In the genomic region with DNA sequence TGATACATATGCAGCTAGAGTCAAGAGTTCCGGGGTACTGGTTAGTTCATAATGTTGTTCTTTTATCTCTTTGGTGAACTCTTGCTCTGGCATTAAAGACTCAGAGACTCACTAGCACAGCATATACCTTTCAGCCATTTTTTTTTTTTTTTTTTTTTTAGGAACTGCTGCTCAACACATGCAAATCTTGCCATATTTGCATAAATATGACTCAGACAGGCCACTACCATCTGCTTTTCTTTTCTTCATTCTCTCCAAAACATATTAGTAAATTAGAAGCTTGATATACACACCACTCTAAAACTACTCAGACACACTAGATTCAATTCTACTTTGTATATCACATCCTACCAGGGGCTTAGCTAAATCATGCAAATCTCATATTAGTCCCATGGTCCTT, we compare ENCODE assay signal across 21 mouse cellular contexts.
DNase-seq lines count a peak whose midpoint lies in the region; ATAC-seq and TF ChIP-seq lines count a peak whose summit lies in the region.
"Had no signal": no experiment of that assay in that cellular context is flagged by ENCODE, and none has a peak within 500 bp of the region (broad histone marks: within the 10 kb centered on the region; RNA-seq: fewer than 3 reads in every experiment).

No protein-coding gene starts in this region.

- no peak for TF ChIP-seq CTCF in forebrain, postnatal 0 days (IDR thresholded peaks at IDR 0.05; ENCODE audit: low read depth)
- no peak for TF ChIP-seq CTCF in CH12.LX (conservative IDR thresholded peaks at IDR 0.05 in 1 of 2, IDR thresholded peaks at IDR 0.05 in 1 of 2; ENCODE audit: low read depth in 2 of 2, low read length in 2 of 2)

- in situ Hi-C loops in CH12.LX (cut with MboI; ENCODE audit: low pct_ligation_motif_present, low pct_unique_long_range_greater_than_20kb, low sequenced_read_pairs): no loop called here

- TF ChIP-seq EP300 in CH12.LX (IDR thresholded peaks at IDR 0.05; ENCODE audit: low read length): peak; percentile 26; the same call in 1 of the 2 replicates

- no peaks in the 10 kb centered on the region for H3K79me2 ChIP-seq in CH12.LX (replicated peaks; ENCODE audit: control insufficient read depth, extremely low read depth, insufficient read depth, poor library complexity, severe bottlenecking)

- no peak for DNase-seq in forebrain, postnatal 0 days
- DNase-seq in left cerebral cortex, adult 9 months (ENCODE audit: low spot score in 2 of 2): peak; percentile 4 to 6
- DNase-seq in left cerebral cortex, postnatal 36 days (ENCODE audit: low spot score in 2 of 2): no peak
- peak; percentile 37 for DNase-seq in CH12.LX (ENCODE audit: extremely low read depth)
- DNase-seq in brain, adult 2 months (ENCODE audit: low read depth, low spot score): peak; percentile 50
- DNase-seq in cerebellum, adult 11 months: no peak
- DNase-seq: adrenal gland, adult 8-10 months; adrenal gland, postnatal 36 days; cerebellum, adult 11-12 months; cerebellum, adult 9-10 months; cerebellum, postnatal 25 days; gastrocnemius, postnatal 14 days; heart, adult 2 months; heart, postnatal 14 days had no signal

- H3K9ac ChIP-seq in forebrain, postnatal 0 days: no peak overlapping the region
- no peak overlapping the region for H3K9ac ChIP-seq in forebrain, embryonic 12.5 days
- no peak overlapping the region for H3K9ac ChIP-seq in CH12.LX (ENCODE audit: insufficient read depth, low read depth)
- H3K9ac ChIP-seq: embryonic facial prominence, embryonic 12.5 days; heart, embryonic 15.5 days; hindbrain, embryonic 13.5 days had no signal

- ATAC-seq in forebrain, postnatal 0 days: peak; percentile 34; the same call in 1 of the 2 replicates
- ATAC-seq in forebrain, embryonic 12.5 days (ENCODE audit: low FRiP score): no peak
- ATAC-seq: hindbrain, postnatal 0 days had no signal

- H3K27me3 ChIP-seq in forebrain, postnatal 0 days (ENCODE audit: insufficient read depth, low read length): no peaks in the 10 kb centered on the region
- no peaks in the 10 kb centered on the region for H3K27me3 ChIP-seq in forebrain, embryonic 12.5 days
- no peaks in the 10 kb centered on the region for H3K27me3 ChIP-seq in CH12.LX (replicated peaks)
- H3K27me3 ChIP-seq: embryonic facial prominence, embryonic 12.5 days; heart, embryonic 15.5 days; hindbrain, embryonic 13.5 days had no signal

- no peak for TF ChIP-seq POLR2A in CH12.LX (IDR thresholded peaks at IDR 0.05; ENCODE audit: low read depth, low read length)

- no peak overlapping the region for H3K4me2 ChIP-seq in forebrain, postnatal 0 days (ENCODE audit: low read depth)
- no peak overlapping the region for H3K4me2 ChIP-seq in forebrain, embryonic 12.5 days
- H3K4me2 ChIP-seq in CH12.LX (ENCODE audit: insufficient read depth, low read depth, poor library complexity, severe bottlenecking): no peak overlapping the region
- H3K4me2 ChIP-seq: embryonic facial prominence, embryonic 12.5 days; heart, embryonic 11.5 days; heart, embryonic 15.5 days; hindbrain, embryonic 13.5 days had no signal

- dilution Hi-C loops in CH12.LX (cut with MboI; ENCODE audit: extremely low pct_ligation_motif_present, extremely low pct_unique_long_range_greater_than_20kb, low sequenced_read_pairs): no loop called here

- no peak overlapping the region for H3K4me3 ChIP-seq in forebrain, postnatal 0 days (ENCODE audit: low read depth, low read length)
- no peak overlapping the region for H3K4me3 ChIP-seq in forebrain, embryonic 12.5 days (replicated peaks)
- no peak overlapping the region for H3K4me3 ChIP-seq in CH12.LX (replicated peaks in 1 of 3; ENCODE audit: low read depth in 2 of 3, low read length in 2 of 3, poor library complexity in 1 of 3)
- H3K4me3 ChIP-seq: embryonic facial prominence, embryonic 12.5 days; heart, adult 2 months; heart, embryonic 15.5 days; hindbrain, embryonic 13.5 days had no signal

- no peaks in the 10 kb centered on the region for H3K4me1 ChIP-seq in forebrain, postnatal 0 days (ENCODE audit: insufficient read depth)
- H3K4me1 ChIP-seq in forebrain, embryonic 12.5 days: no peaks in the 10 kb centered on the region
- H3K4me1 ChIP-seq in CH12.LX (ENCODE audit: control insufficient read depth in 1 of 2, insufficient read depth in 2 of 2): peaks cover 0 to 18% of the 10 kb centered on the region in 2 experiments; a peak in 2 of 4 replicates
- H3K4me1 ChIP-seq: hindbrain, embryonic 13.5 days had no signal

- H3K36me3 ChIP-seq in forebrain, postnatal 0 days (ENCODE audit: insufficient read depth): no peaks in the 10 kb centered on the region
- H3K36me3 ChIP-seq in forebrain, embryonic 12.5 days (replicated peaks): no peaks in the 10 kb centered on the region
- no peaks in the 10 kb centered on the region for H3K36me3 ChIP-seq in CH12.LX (replicated peaks in 1 of 2; ENCODE audit: control insufficient read depth in 1 of 2, insufficient read depth in 1 of 2, low read length in 1 of 2)
- H3K36me3 ChIP-seq: embryonic facial prominence, embryonic 12.5 days; G1E; heart, embryonic 15.5 days; hindbrain, embryonic 13.5 days had no signal

- no peak for TF ChIP-seq RAD21 in CH12.LX (IDR thresholded peaks at IDR 0.05; ENCODE audit: low read depth, low read length)

- intact Hi-C loops in left cerebral cortex, postnatal 36 days (cut with DNase I): no loop called here

- H3K9me3 ChIP-seq in forebrain, postnatal 0 days (ENCODE audit: low read length): no peaks in the 10 kb centered on the region
- no peaks in the 10 kb centered on the region for H3K9me3 ChIP-seq in forebrain, embryonic 12.5 days
- no peaks in the 10 kb centered on the region for H3K9me3 ChIP-seq in CH12.LX (replicated peaks; ENCODE audit: low read length)
- H3K9me3 ChIP-seq: embryonic facial prominence, embryonic 12.5 days; G1E; heart, embryonic 15.5 days; hindbrain, embryonic 13.5 days had no signal

- H3K27ac ChIP-seq in forebrain, postnatal 0 days (ENCODE audit: low read depth, low read length): no peak overlapping the region
- no peak overlapping the region for H3K27ac ChIP-seq in forebrain, embryonic 12.5 days
- no peak overlapping the region for H3K27ac ChIP-seq in CH12.LX (ENCODE audit: insufficient read depth, low read depth)
- H3K27ac ChIP-seq: embryonic facial prominence, embryonic 12.5 days; heart, adult 2 months; heart, embryonic 15.5 days; hindbrain, embryonic 13.5 days; hindbrain, postnatal 0 days had no signal

- 88% methylated on average over 1 of the region's 1 CpGs for WGBS in forebrain, postnatal 0 days
- 93% methylated on average over 1 of the region's 1 CpGs for WGBS in forebrain, embryonic 12.5 days

TF ChIP-seq in CH12.LX, 34 proteins besides CTCF, POLR2A, EP300 and RAD21:
- peak; percentile 89 for TF ChIP-seq ZNF384 (IDR thresholded peaks at IDR 0.05; ENCODE audit: low read depth, low read length)
- no peak for TF ChIP-seq USF1 (IDR thresholded peaks at IDR 0.05; ENCODE audit: low read depth, low read length)

Comparison
In these comparisons a context has a peak if more than half of its experiments do, and no peak if none do; other contexts are left out.
1. DNase-seq: peak in left cerebral cortex, adult 9 months (2 of 2), CH12.LX (single experiment) and brain, adult 2 months (single experiment); none in forebrain, postnatal 0 days (single experiment), left cerebral cortex, postnatal 36 days (0 of 2) and cerebellum, adult 11 months (single experiment).